Mouse (Mus musculus) intestine, embryonic 14.5 days (tissue): Measurements from ENCODE around the gene Abcd2. TPM values are rescaled to one million over a fixed set of nuclear protein-coding genes. Genes with fewer than 3 reads are reported as not detected.

Experiments
- ATAC-seq: fragments of 200-750 bp; cut with Nextera tagmentation; replicated peaks from 2 replicates; pipeline ENCODE4 v1.8.0; 2017; ENCODE audit warnings: low read depth, moderate number of reproducible peaks, moderate TSS enrichment, moderate library complexity; ENCODE audit not compliant: low FRiP score, low TSS enrichment
- DNase-seq: peaks from one replicate; pipeline ENCODE4 v3.0.0-alpha.2; 2018; ENCODE audit warnings: low spot score
- H3K27ac ChIP-seq: fragments of 300-500 bp; sonication (generic); 2 replicates; pipeline ENCODE4 v1.5.1; 2014; ENCODE audit warnings: low read depth, mild to moderate bottlenecking, control low read depth
- H3K27me3 ChIP-seq: fragments of 300-500 bp; sonication (generic); replicated peaks from 2 replicates; pipeline ENCODE4 v1.6.1; 2014; ENCODE audit warnings: low read length, control low read depth; ENCODE audit not compliant: control insufficient read depth, insufficient read depth
- H3K36me3 ChIP-seq: fragments of 300-500 bp; sonication (generic); 2 replicates; pipeline ENCODE4 v1.6.1; 2014; ENCODE audit warnings: low read length, control low read depth; ENCODE audit not compliant: control insufficient read depth, insufficient read depth
- H3K4me1 ChIP-seq: fragments of 300-500 bp; sonication (generic); replicated peaks from 2 replicates; pipeline ENCODE4 v1.6.1; 2014; ENCODE audit warnings: low read length, control low read depth, mixed read lengths; ENCODE audit not compliant: control insufficient read depth, insufficient read depth
- H3K4me2 ChIP-seq: fragments of 300-500 bp; sonication (generic); 2 replicates; pipeline ENCODE4 v1.6.1; 2014; ENCODE audit warnings: low read length
- H3K4me3 ChIP-seq: fragments of 300-500 bp; sonication (generic); 2 replicates; pipeline ENCODE4 v1.5.1; 2014; ENCODE audit warnings: low read depth, low read length, control low read depth, mixed read lengths
- H3K9ac ChIP-seq: fragments of 300-500 bp; sonication (generic); 2 replicates; pipeline ENCODE4 v1.6.1; 2014; ENCODE audit warnings: mild to moderate bottlenecking, low read length
- H3K9me3 ChIP-seq: fragments of 300-500 bp; sonication (generic); 2 replicates; pipeline ENCODE4 v1.6.1; 2016; ENCODE audit warnings: low read length, control low read depth; ENCODE audit not compliant: control insufficient read depth
- WGBS: fragments of 180-500 bp; shearing (Covaris S2); extraction: QIAGEN DNeasy Blood & Tissue Kit; methylation state at CpG from one replicate; pipeline ENCODE4 v1.1.7; 2014; 5-methylcytosine and 5-hydroxymethylcytosine counted together
- polyA plus RNA-seq: library from polyadenylated mRNA; unstranded; fragments of >200 nt; fragmentation: Nextera tagmentation; extraction: Ambion mirVana; gene quantifications from 2 replicates; pipeline ENCODE4 v1.2.1, GENCODE M21; 2014

The Abcd2 gene
- polyA plus RNA-seq, 1 experiment from 2014 or later: 2.8 TPM

DNA sequence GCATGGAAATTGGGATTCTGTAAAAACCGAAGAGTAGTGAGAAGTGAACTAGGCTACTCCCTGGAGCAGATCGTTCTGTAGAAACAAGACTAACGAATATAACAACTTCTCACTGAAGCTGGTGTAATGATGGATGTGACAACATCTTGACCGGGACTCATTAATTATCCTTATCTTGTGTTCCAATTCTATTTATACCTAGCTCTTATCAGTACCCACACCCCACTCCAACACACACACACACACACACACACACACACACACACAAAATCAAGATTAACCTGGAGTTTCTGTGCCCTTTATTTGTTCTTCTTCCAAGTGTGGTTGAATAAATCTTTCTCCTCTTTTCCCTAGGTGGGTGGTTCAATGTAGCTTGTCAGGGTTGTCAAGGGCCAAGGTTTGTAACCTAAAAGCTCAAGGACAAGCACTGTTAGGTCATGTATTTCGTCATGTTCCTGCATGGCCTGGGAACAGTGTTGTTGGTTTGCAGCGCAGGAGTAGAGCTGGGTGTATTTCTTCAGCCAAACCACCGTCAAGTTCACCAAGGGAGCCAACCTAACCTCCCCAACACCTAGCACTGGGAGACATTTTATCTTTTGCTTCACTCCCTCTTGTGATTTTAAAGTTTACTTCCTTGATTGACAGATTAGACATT lies 78.9 kb downstream of the Abcd2 start:
- Histone ChIP-seq H3K27ac (no peak overlapping the region), H3K4me3 (no peak overlapping the region), H3K4me1 (no peaks in the 10 kb centered on the region), H3K27me3 (no peaks in the 10 kb centered on the region), H3K4me2 (no peak overlapping the region), H3K36me3 (no peaks in the 10 kb centered on the region), H3K9me3 (no peaks in the 10 kb centered on the region), H3K9ac (no peak overlapping the region)
- 81% methylated on average over 7 of the region's 7 CpGs for WGBS
- ATAC-seq: no peak
- DNase-seq: no peak

DNA sequence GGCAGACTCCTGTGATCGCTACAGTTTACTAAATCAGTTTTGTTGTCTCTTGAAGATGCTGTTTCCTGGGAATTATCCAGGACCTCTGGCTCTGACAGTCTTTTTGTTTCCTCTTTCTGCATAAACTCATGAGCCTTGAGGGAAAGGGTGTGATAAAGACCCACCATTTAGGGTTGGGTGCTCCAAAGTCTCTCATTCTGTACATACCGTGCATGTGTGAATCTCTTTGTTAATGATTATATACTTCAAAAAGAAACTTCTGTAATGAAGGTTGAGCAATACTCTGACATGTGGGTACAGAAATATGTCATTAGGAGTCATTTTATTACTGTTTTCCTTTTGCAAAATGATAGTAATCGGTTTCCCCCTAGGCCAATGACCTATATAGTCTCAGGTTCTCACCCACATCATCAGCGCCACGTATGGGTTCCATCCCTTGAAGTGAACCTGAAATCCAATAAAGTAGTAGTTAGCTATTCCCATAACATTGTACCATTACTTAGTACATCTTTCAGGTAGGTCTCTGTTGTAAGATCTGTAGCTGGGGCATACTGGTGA lies 83.4 kb downstream of the Abcd2 start:
- Histone ChIP-seq H3K9ac (no peak overlapping the region), H3K27me3 (no peaks in the 10 kb centered on the region), H3K4me2 (no peak overlapping the region), H3K9me3 (no peaks in the 10 kb centered on the region), H3K4me3 (no peak overlapping the region), H3K36me3 (no peaks in the 10 kb centered on the region), H3K27ac (no peak overlapping the region), H3K4me1 (no peaks in the 10 kb centered on the region)
- ATAC-seq (no peak), DNase-seq (no peak)
- WGBS: 89% methylated on average over 5 of the region's 5 CpGs

DNA sequence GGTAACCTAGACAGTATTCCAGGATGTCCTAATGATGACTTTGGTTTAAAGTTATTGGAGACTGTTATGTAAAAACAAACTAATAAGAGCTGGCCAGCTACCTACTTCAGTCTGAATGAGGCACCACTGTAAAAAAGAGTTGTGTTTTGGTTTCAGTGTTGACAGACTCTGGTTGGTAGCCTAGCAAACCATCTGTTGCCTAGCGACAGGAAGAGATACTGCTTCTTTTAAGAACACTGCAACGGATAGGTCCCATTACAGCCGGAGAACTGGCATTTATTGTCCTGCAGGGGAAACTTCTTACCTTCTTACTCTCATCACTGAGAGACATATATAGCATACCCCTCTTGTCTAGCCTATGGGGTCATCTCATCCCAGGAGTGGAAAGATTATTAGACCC lies 86.7 kb downstream of the Abcd2 start:
- no peak overlapping the region for H3K4me2 ChIP-seq
- ATAC-seq: no peak
- H3K4me1 ChIP-seq: no peaks in the 10 kb centered on the region
- no peaks in the 10 kb centered on the region for H3K9me3 ChIP-seq
- 27% methylated on average over 3 of the region's 3 CpGs for WGBS
- no peak overlapping the region for H3K4me3 ChIP-seq
- no peak overlapping the region for H3K9ac ChIP-seq
- no peak for DNase-seq
- no peaks in the 10 kb centered on the region for H3K36me3 ChIP-seq
- no peaks in the 10 kb centered on the region for H3K27me3 ChIP-seq
- H3K27ac ChIP-seq: no peak overlapping the region

DNA sequence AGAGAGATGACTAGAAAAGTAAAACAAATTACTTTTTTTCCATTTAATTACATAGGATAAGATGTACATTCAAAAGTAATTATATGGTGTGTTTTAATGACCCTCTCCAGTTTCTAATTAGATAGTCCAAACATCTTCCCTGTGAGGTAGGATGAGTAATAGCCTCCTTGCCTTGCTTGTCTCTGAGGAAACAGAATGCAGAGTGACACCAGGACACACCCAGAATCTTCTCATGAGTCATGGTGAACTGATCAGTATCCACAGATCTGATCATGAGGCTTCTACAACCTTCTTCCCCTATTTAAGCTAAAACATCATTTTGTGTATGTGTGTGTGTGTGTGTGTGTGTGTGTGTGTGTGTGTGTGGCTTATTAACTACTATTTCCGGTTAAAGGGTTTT lies 87.3 kb downstream of the Abcd2 start:
- no peaks in the 10 kb centered on the region for H3K27me3 ChIP-seq
- H3K4me2 ChIP-seq: no peak overlapping the region
- H3K9ac ChIP-seq: no peak overlapping the region
- H3K36me3 ChIP-seq: no peaks in the 10 kb centered on the region
- no peaks in the 10 kb centered on the region for H3K4me1 ChIP-seq
- WGBS: 67% methylated on average over 1 of the region's 1 CpGs
- H3K4me3 ChIP-seq: no peak overlapping the region
- ATAC-seq (no peak), DNase-seq (no peak)
- no peak overlapping the region for H3K27ac ChIP-seq
- no peaks in the 10 kb centered on the region for H3K9me3 ChIP-seq

DNA sequence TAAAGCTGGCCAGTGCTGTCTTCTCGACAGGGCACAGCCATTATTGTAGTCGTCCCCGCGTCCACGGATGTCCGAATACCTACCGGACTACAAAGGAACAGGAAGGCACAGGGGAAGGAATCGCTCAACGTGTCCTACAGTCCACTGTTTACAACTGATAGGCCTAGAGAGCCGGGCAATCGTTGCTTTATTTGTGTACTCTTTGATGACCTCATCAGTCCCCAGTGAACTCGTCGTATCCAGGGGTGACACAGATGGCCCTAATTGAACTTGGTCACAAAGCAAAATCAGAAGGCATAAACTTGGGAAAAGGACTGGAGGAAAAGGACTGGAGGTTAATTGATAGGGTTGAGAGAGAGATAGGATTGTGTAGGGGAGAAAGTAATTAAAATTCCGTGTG lies 87.8 kb downstream of the Abcd2 start:
- no peaks in the 10 kb centered on the region for H3K36me3 ChIP-seq
- no peak overlapping the region for H3K4me2 ChIP-seq
- H3K9ac ChIP-seq: no peak overlapping the region
- no peaks in the 10 kb centered on the region for H3K27me3 ChIP-seq
- no peak overlapping the region for H3K4me3 ChIP-seq
- no peak overlapping the region for H3K27ac ChIP-seq
- 62% methylated on average over 14 of the region's 14 CpGs for WGBS
- H3K4me1 ChIP-seq: no peaks in the 10 kb centered on the region
- DNase-seq (no peak), ATAC-seq (no peak)
- H3K9me3 ChIP-seq: no peaks in the 10 kb centered on the region

DNA sequence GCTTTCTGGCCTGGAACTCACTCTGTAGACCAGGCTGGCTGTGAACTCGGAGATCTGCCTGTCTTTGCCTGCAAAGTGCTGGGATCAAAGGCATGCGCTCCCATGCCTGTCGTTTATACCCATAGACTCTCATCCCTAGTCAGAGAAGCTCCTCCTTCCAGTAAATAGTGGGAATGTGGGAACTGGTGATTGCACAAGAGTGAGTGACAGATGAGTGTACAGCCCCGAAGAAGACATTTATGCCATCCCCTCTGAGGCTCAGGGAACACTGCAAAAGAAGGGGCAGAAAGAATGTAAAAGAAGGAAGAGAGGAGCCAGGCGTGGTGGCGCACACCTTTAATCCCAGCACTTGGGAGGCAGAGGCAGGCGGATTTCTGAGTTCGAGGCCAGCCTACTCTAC lies 88.3 kb downstream of the Abcd2 start:
- 85% methylated on average over 8 of the region's 8 CpGs for WGBS
- Histone ChIP-seq H3K4me3 (no peak overlapping the region), H3K9me3 (no peaks in the 10 kb centered on the region)

DNA sequence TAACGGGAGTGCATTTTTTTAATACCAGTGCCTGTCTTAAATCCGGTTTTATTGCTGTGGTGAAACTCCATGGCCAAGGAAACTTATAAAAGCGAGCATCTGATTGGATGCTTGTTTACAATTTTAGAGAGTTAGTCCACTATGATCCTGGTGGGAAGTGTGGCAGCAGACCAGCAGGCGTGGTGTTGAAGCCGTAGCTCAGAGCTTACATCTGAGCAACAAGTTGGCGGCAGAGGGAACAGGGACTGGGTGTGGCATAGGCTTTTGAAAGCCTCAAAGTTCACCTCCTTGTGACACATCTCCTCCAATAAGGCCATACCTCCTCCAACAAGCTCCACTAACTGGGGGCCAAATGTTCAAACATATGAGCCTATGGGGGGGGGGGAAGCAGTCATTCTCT lies 95.0 kb downstream of the Abcd2 start:
- 80% methylated on average over 6 of the region's 6 CpGs for WGBS
- H3K27me3 ChIP-seq: no peaks in the 10 kb centered on the region
- no peak overlapping the region for H3K4me2 ChIP-seq
- no peaks in the 10 kb centered on the region for H3K36me3 ChIP-seq
- H3K9ac ChIP-seq: no peak overlapping the region
- ATAC-seq: no peak
- no peak overlapping the region for H3K27ac ChIP-seq
- H3K9me3 ChIP-seq: no peaks in the 10 kb centered on the region
- no peak overlapping the region for H3K4me3 ChIP-seq
- H3K4me1 ChIP-seq: peaks cover 4% of the 10 kb centered on the region; the same call in 1 of the 2 replicates
- DNase-seq: no peak

More for the DNA sequence above, 88.3 kb downstream of the Abcd2 start:
- Histone ChIP-seq H3K9ac (no peak overlapping the region), H3K36me3 (no peaks in the 10 kb centered on the region), H3K27me3 (no peaks in the 10 kb centered on the region), H3K27ac (no peak overlapping the region), H3K4me2 (no peak overlapping the region), H3K4me1 (no peaks in the 10 kb centered on the region)
- DNase-seq: no peak
- no peak for ATAC-seq

Other genes starting within 250 kb of the Abcd2 start
- 12.5 and 12.8 TPM in 2 replicates for gene Kif21a, start 141.9 kb downstream of the Abcd2 start, polyA plus RNA-seq
- 0.12 TPM in 1 of 2 replicates, not detected in the other for gene CN725425, start 7.7 kb upstream of the Abcd2 start, polyA plus RNA-seq